Mouse (Mus musculus) MN1 (cell line): ENCODE results near the gene Cap2.

Experiments
- DNase-seq: peaks from one replicate; pipeline ENCODE4 v3.0.0-alpha.2; 2016; ENCODE audit warnings: low spot score

The Cap2 gene

GRCm38 (mm10) chr13:46695296-46695908, 193.8 kb downstream of the Cap2 start:
- no peak for DNase-seq

- no peak for DNase-seq
Measured at GRCm38 (mm10) chr13:46695932-46696331, 194.3 kb downstream of the Cap2 start.

GRCm38 (mm10) chr13:46696788-46697187, 195.1 kb downstream of the Cap2 start:
- no peak for DNase-seq

- DNase-seq = no peak
Measured at GRCm38 (mm10) chr13:46699372-46699771, 197.7 kb downstream of the Cap2 start.
